Mouse (Mus musculus) mouse embryonic stem cell (cell line): ENCODE measurements around the gene Gm20388.

ENCODE experiments used
- in situ Hi-C, 2 experiments: fragments of 300-500 bp; cut with MboI; formaldehyde crosslinking; loops; 1 replicate in 1 of 2; 3 replicates in 1 of 2; pipeline ENCODE4 v1.14.3; 2019 to 2020; ENCODE audit warnings: low sequenced_read_pairs in 2 of 2, low pct_unique_long_range_greater_than_20kb in 1 of 2, mixed read lengths in 1 of 2; ENCODE audit not compliant: unreplicated experiment in 1 of 2

Gene Gm20388

DNA sequence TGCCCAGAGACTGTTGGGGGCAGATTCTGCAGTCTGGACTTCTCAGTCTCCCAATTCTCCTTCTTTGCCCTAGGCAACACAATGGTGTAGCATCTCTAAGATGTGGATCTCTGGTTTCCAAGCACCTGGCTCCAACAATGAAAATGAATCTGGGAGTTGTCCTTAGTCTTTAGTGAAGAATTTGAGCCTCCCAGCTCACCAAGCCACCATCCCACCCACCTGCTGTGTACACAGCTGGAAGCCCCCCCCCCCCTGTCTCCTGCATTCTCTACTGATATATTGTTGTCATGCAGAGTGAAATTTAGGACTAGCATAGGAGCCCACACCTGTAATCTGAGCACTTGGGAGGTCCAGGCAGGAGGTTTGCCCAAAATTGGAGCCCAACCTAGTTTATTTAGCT is 4306.3 kb downstream of the Gm20388 start:
- in situ Hi-C loops: no loop called here

GRCm38 (mm10) chr8:124229883-124230282 is 4319.2 kb downstream of the Gm20388 start:
- in situ Hi-C loops: no loop called here

DNA sequence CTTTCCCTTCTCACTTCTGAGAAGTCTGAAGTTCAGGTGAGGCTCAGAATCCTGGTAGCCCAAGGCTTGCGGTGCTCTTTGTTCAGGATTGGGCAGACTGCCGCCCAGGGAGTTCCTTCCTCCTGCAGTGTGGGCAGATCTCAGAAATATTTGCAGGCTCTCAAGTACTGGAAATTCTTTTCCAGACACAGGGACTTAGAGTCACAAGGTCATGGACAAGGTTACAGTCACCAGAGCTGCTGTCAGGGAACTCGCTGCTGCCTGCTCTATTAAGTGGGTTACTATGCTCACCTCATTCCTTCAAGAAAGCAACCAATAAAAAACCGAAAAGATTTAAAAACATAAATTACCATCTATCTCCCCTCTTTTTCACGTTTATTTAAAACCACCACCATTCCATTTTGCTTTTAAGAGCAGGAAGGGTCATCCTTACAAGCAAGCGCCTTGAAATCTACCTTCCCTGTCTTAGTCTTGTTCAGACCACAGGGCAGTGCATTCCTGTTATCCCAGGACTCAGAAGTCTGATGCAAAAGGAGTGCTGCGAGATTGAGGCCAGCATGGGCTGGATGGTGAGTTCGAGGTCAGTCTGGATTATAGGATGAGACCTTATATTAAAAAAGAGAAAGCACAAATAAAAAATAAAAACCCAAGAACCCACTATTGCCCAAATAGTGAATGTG is 4320.0 kb downstream of the Gm20388 start:
- in situ Hi-C loops: no loop called here

DNA sequence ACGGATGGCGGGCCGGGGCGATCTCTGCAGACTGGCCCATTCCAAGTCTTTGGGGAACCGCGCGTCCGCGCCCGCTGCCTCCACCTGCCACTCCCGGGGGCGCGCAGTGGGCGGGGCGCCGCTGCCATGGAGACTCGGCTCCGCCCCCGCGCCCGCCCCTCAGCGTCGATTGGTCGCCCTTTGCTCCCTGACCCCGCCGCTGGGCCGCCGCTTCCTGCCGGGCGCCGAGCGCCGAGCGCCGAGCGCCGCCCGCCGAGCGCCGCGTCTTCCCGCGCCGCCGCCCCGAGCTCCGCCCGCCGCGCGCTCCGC is 4320.5 kb downstream of the Gm20388 start, which contains the start of gene Galnt2:
Gene Galnt2, plus strand, starts transcription at position 216 of the 309 bp plus-strand sequence.
- in situ Hi-C loops: no loop called here

- in situ Hi-C loops: no loop called here
Measured at GRCm38 (mm10) chr8:124231485-124232279, 4321.0 kb downstream of the Gm20388 start.

DNA sequence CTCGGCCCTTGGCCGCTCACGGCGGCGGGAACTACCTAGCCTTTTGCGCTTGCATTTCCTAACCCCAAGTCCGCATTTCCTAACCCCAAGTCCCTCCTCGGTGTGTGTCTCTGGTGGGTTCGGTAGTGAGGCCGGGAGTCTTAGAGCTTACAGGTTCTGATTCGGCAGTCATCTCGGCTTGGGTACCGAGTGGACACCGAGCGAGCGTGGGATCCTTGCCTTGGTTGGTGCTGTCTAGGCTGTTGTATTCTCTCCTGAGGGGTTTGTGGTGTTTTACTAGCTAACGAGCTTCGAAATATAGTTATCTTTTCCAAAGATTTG is 4321.6 kb downstream of the Gm20388 start:
- in situ Hi-C loops: no loop called here

DNA sequence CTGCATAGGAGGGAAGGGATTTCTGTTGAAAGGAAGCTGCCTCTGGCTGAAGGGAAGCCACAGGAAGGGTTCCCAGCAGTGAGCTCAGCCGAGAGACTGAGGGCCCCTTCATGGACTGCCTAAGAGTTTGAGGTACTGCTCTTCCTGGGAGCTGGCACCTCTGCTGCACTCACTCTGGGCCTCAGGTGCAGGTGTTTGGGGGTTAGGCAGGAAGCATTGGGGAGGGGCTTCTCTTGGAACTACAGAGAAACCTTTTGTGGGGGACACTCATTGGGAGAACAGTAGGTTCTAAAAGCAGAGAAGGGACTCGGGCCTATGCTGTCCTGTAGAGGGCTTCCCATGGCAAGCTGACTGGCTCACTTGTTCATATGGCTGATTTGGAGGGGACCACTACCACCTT is 4323.9 kb downstream of the Gm20388 start:
- in situ Hi-C loops: no loop called here

DNA sequence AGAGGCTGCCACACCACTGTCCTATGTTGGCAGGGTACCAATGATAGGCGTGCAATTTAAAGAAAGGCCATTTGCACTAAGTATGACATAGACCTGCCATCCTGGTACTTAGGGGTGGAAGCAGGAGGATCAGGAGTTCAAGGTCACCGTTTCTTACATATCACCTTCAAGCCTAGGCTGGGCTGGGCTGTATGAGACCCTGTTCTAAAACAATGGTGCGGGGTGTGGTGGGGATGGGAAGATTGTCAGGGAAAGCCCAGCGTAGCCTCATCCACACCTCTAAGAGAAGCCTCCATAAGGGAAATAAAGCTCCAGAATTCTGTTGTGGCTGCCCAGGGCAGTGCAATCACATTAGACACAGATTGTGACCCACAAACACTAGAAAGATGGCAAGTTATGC is 4324.9 kb downstream of the Gm20388 start:
- in situ Hi-C loops: no loop called here

GRCm38 (mm10) chr8:124239350-124239749 is 4328.7 kb downstream of the Gm20388 start:
- in situ Hi-C loops: no loop called here

GRCm38 (mm10) chr8:124240932-124241331 is 4330.3 kb downstream of the Gm20388 start:
- in situ Hi-C loops: no loop called here

DNA sequence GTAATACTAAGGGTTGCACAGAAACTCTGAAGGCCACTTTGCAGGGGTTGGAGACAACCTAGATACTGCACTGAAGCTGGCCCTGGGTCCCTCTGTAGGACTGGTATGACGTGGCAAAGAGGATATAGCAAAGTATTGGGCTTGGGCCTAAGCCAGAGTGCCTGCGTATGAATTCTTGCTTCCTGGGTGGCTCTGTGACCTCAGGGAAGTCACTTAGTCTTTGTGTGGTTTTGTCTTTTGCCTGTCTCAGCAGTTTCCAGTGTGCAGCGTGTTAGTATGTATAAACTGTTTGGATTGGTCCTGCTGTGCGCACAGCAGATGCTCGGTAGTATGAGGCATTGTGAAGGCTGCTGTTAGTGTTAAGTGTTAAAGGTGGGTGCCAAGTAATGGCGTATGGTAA is 4331.6 kb downstream of the Gm20388 start:
- in situ Hi-C loops: no loop called here

GRCm38 (mm10) chr8:124242913-124243312 is 4332.3 kb downstream of the Gm20388 start:
- in situ Hi-C loops: no loop called here

- in situ Hi-C loops: no loop called here
Measured at GRCm38 (mm10) chr8:124247581-124247980, 4336.9 kb downstream of the Gm20388 start.

DNA sequence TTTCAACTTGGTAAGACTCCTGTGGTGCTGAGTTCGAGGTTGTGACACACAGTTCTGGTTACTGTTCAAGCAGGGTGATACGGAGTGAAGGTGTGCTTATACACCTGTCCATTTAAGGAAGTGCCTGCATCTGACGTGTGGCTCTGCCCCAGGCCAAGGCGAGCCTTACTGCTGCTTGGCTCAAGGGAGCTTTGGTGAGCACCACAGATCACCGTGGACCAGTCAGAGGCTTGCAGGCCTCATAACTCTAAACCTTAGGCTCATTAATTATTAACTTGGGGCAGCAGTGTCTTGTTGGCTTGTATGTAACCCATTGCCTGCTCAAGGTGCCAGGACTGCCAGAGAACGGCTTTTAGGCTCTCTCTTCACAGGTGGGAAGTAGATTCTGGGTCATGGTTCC is 4338.0 kb downstream of the Gm20388 start:
- in situ Hi-C loops: no loop called here

GRCm38 (mm10) chr8:124250255-124250654 is 4339.6 kb downstream of the Gm20388 start:
- in situ Hi-C loops: no loop called here

- in situ Hi-C loops: no loop called here
Measured at GRCm38 (mm10) chr8:124250785-124251184, 4340.1 kb downstream of the Gm20388 start.

DNA sequence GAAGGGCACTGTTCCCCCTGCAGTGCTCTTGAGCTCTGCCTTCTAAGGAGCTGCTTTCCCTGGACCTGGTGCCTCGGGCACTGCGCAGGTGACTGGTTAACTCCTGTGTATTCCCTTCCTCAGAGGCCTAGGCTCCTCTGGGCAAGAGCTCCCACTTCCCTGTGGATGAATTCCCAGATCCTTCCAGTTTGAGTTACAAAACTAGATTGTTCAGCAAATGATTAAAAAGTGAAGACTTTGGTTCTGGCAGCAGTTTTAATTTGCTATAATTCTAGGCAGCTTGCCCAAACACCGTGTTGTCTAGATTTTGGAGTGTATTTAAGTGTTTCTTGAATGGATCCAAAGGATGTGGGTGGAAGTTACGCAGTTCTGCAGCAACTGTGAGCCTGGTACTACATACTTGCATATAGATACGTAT is 4341.9 kb downstream of the Gm20388 start:
- in situ Hi-C loops: no loop called here

DNA sequence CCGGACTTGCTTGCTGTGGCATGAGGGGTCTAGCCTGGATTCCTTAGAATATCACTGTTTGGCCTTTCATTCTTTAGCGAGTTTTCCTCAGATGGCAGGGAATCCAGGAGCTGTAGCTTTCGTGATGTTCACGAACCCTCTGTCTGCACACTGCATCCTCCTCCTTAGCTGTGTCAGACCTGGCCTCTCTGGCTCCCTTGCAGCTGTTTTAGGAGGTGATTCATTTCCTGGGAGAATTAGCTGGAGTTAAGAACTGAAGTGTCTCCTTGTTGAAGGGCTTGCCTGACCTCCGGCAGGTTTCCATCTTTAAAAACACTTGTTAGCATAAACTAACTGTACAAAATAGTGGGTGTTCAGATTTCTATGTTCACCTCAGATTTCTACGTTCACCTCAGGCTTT is 4343.3 kb downstream of the Gm20388 start:
- in situ Hi-C loops: no loop called here

GRCm38 (mm10) chr8:124256841-124257240 is 4346.2 kb downstream of the Gm20388 start:
- in situ Hi-C loops: no loop called here

DNA sequence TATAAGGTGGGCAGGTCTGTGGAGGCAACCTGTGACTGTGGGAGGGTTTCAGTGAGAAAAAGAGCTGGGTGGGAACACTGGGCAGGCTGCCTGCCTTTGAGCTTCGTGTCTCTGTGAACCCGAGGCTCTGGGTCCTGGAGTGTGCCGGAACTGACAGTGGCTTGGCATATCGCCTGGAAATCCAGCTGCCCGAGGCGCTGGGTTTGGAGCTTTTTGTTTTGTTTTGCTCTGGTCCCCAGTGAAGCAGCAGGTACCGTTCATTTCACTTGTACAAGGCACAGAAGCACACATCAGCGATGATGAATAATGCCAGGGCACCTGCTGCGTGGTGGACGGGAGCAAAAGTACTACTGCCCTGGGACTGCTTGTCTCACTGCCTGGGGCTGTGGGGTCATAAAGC is 4346.7 kb downstream of the Gm20388 start:
- in situ Hi-C loops: no loop called here
